Mouse (Mus musculus) kidney, adult 2 months (tissue): ENCODE measurements around the gene Gm4884.
"Not testable (repeated sequence)": the region's sequence is repeated elsewhere in the genome, so short reads cannot be mapped to it uniquely, and the experiment has no call there.

ENCODE experiments used
- CTCF ChIP-seq: fragments of 200-500 bp; conservative IDR thresholded peaks from 2 replicates; pipeline ENCODE4 v1.5.1; 2011; ENCODE audit warnings: low read depth, mild to moderate bottlenecking, control low read depth, low read length, moderate library complexity, mixed read lengths; ENCODE audit not compliant: insufficient read depth, insufficient read length
- POLR2A ChIP-seq: fragments of 200-500 bp; IDR thresholded peaks from one replicate; pipeline ENCODE4 v1.6.1; 2011; ENCODE audit warnings: low read depth, low read length, control low read depth

DNA sequence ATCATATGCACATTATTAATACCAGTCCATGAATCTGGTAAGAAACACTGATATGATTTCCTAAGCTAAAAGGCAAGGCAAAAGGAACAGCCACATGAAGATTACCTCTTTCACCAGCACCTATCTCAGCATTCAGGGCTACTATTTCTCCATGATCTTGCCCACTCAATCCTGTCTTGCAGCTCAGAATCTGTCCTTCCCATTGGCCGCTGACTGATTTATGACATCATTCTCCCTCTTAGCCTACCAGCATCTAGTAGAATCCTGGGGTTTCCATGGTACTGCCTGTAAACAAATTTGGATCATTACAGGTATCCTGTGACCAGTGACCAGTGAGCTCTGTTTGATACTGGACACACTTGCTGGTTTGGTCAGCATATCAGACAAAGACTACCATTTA lies at the start of gene Gm4884:
- not testable (repeated sequence) for TF ChIP-seq POLR2A, CTCF
